Mouse (Mus musculus): ENCODE data around the gene Dmpk. TPM values are rescaled to one million over a fixed set of nuclear protein-coding genes. Genes with fewer than 3 reads are reported as not detected.

The Dmpk gene
- polyA plus RNA-seq (2012; ENCODE audit: insufficient read depth, low replicate concordance): 7.7 and 25.2 TPM in 2 replicates

- Histone ChIP-seq H3K4me3 (replicated peaks) (no peak within 1 kb of the TSS), H3K36me3 (replicated peaks; ENCODE audit: low read length) (peaks cover 28% of the 10 kb centered on the region), H3K27me3 (replicated peaks) (peaks cover 100% of the 10 kb centered on the region), H3K9me3 (no peaks in the 10 kb centered on the region), H3K4me1 (peaks cover 70% of the 10 kb centered on the region)
- no peak for TF ChIP-seq FLI1 (IDR thresholded peaks at IDR 0.05; ENCODE audit: low read length)
- no peak for TF ChIP-seq GATA1 (IDR thresholded peaks at IDR 0.05; ENCODE audit: borderline replicate concordance, low read length)
These were observed at the start of gene Dmpk for GRCm38 (mm10) chr7:19083701-19084100. Gene Dmpk (plus strand): TSS chr7:19083849.

GRCm38 (mm10) chr7:19044616-19045015 lies 39.0 kb upstream of the Dmpk start:
- H3K4me3 ChIP-seq (replicated peaks): no peak overlapping the region
- no peak for TF ChIP-seq GATA1 (IDR thresholded peaks at IDR 0.05; ENCODE audit: borderline replicate concordance, low read length)
- TF ChIP-seq FLI1 (IDR thresholded peaks at IDR 0.05; ENCODE audit: low read length): no peak
- H3K36me3 ChIP-seq (replicated peaks; ENCODE audit: low read length): peaks cover 100% of the 10 kb centered on the region
- H3K27me3 ChIP-seq (replicated peaks): no peaks in the 10 kb centered on the region
- no peaks in the 10 kb centered on the region for H3K4me1 ChIP-seq
- no peaks in the 10 kb centered on the region for H3K9me3 ChIP-seq

DNA sequence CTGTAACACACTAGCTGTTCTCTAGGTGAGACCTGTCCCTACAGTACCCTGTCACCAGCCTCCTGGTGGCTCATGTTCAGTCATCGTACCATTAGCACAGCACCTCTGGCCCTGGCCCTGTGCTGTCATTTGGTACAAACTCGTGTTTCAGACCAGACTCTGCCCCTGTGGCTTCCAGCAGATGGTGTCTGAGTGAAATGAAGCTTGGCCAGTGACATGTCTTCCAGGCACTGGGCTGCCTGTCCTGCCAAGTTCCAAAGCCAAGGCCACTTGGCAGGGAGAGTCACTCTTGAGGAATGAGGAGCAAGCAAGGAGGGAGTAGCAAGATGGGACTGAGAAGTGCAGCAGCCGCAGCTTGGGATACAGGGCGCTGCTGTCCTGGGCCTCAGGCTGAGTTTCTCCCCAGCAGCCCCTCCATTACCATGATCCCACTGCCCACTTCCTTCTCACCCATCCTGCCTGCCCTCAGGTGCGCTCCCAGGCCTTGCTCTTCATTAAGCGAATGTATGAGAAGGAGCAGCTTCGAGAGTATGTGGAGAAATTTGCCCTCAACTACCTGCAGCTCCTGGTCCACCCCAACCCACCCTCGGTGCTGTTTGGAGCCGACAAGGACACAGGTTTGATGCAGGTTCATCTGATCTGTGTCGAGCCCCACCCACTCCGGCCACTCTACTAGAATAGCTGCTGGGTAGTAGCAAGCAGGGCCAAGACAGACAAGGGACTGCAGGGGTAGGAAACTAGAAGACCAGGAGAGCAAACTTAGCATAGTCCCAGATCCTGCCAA lies 37.2 kb upstream of the Dmpk start:
- peaks cover 100% of the 10 kb centered on the region for H3K36me3 ChIP-seq (replicated peaks; ENCODE audit: low read length)
- no peak for TF ChIP-seq GATA1 (IDR thresholded peaks at IDR 0.05; ENCODE audit: borderline replicate concordance, low read length)
- no peak for TF ChIP-seq FLI1 (IDR thresholded peaks at IDR 0.05; ENCODE audit: low read length)
- no peak overlapping the region for H3K4me3 ChIP-seq (replicated peaks)
- no peaks in the 10 kb centered on the region for H3K9me3 ChIP-seq
- H3K27me3 ChIP-seq (replicated peaks): no peaks in the 10 kb centered on the region
- H3K4me1 ChIP-seq: no peaks in the 10 kb centered on the region

DNA sequence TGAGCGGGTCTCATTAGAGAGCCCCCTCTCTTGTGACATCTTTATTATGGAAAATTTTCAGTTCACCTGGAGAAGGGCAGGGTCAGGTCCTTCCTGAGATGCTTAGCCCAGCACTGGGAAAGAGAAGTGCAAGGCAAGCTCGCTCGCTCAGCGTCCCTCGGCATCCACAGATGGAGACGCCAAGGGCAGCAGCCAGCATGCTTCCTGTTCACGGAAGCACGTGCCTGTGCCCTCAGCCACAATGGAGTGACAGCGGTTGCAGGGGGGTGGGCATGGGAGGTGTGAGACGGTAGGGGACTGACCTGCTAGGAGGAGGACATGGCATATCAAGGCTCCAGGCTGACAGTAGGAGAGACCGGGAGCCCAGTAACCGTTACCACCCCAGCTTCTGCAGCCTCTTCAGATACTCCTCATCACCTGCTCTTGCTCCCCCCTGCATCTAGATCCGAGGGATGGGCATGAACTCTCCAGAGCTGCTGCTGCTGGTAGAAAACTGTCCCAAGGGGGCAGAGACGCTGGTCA lies 35.6 kb upstream of the Dmpk start:
- TF ChIP-seq GATA1 (IDR thresholded peaks at IDR 0.05; ENCODE audit: borderline replicate concordance, low read length): no peak
- no peak for TF ChIP-seq FLI1 (IDR thresholded peaks at IDR 0.05; ENCODE audit: low read length)
- Histone ChIP-seq H3K4me1 (no peaks in the 10 kb centered on the region), H3K36me3 (replicated peaks; ENCODE audit: low read length) (peaks cover 100% of the 10 kb centered on the region), H3K9me3 (no peaks in the 10 kb centered on the region), H3K4me3 (replicated peaks) (no peak overlapping the region), H3K27me3 (replicated peaks) (no peaks in the 10 kb centered on the region)

DNA sequence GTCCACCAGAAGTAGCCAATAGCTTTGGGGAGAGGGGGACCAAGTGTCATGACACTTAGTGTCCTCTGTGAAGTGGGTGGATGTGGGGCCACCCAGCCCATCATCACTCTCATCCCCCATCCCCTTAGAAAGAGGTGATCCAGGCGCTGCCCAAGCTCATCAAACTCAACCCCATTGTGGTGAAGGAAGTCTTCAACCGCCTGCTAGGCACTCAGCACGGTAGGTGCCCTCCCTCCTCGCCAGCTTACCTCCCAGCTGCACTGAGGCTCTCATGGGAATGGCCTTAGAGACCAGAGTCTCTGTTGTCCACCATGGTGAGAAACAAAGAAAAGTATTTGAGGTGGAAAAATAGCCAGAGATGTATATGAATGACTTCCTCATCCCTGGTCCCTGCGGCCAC lies 34.4 kb upstream of the Dmpk start:
- no peaks in the 10 kb centered on the region for H3K4me1 ChIP-seq
- no peaks in the 10 kb centered on the region for H3K27me3 ChIP-seq (replicated peaks)
- H3K36me3 ChIP-seq (replicated peaks; ENCODE audit: low read length): peaks cover 100% of the 10 kb centered on the region

DNA sequence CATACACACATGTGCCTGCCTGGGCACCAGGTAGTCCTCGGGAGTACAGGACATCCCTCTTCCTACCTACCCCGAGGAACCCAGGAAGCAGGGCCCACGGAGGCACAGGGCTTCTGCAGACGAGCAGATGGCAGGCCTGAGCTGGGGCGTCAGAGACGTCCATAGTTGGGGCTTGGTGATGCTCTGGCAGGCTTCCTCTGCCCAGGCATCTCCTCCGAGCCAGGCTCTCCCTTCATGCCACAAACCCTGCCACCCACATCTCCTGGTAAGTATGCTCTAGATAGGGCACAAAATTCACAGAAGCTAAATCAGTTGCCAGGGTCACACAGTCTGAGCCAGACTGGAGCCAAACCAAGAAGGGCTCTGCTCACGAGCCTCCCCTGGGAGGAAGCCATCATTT lies 33.5 kb upstream of the Dmpk start:
- Histone ChIP-seq H3K9me3 (no peaks in the 10 kb centered on the region), H3K4me3 (replicated peaks) (no peak overlapping the region), H3K4me1 (no peaks in the 10 kb centered on the region), H3K27me3 (replicated peaks) (no peaks in the 10 kb centered on the region), H3K36me3 (replicated peaks; ENCODE audit: low read length) (peaks cover 100% of the 10 kb centered on the region)
- TF ChIP-seq GATA1 (IDR thresholded peaks at IDR 0.05; ENCODE audit: borderline replicate concordance, low read length): no peak
- TF ChIP-seq FLI1 (IDR thresholded peaks at IDR 0.05; ENCODE audit: low read length): no peak

More for the DNA sequence above, 34.4 kb upstream of the Dmpk start:
- Histone ChIP-seq H3K4me3 (replicated peaks) (no peak overlapping the region), H3K9me3 (no peaks in the 10 kb centered on the region)
- no peak for TF ChIP-seq GATA1 (IDR thresholded peaks at IDR 0.05; ENCODE audit: borderline replicate concordance, low read length)
- TF ChIP-seq FLI1 (IDR thresholded peaks at IDR 0.05; ENCODE audit: low read length): no peak

DNA sequence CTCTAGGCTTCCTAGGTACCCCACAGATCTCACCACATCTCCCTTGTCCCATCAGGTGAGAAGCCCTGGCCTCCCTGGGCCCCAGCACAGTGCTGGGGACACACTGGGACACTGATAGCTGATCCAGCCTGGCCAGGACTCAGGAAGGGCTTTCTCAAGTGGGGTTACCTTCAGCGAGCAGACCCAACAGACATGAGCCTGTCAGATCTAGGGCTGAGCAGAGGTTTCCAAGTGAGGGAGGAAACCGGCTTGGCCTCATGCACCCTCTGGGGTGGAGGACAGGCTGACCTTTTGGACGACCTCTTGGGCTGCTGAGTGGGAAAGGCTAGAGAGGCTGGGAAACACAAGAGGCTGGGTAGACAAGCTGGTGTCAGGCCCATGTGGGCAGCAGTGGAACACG lies 32.5 kb upstream of the Dmpk start:
- H3K27me3 ChIP-seq (replicated peaks): peaks cover 2% of the 10 kb centered on the region
- H3K9me3 ChIP-seq: no peaks in the 10 kb centered on the region
- TF ChIP-seq GATA1 (IDR thresholded peaks at IDR 0.05; ENCODE audit: borderline replicate concordance, low read length) (no peak), FLI1 (IDR thresholded peaks at IDR 0.05; ENCODE audit: low read length) (no peak)
- H3K36me3 ChIP-seq (replicated peaks; ENCODE audit: low read length): peaks cover 96% of the 10 kb centered on the region
- no peaks in the 10 kb centered on the region for H3K4me1 ChIP-seq
- H3K4me3 ChIP-seq (replicated peaks): no peak overlapping the region

DNA sequence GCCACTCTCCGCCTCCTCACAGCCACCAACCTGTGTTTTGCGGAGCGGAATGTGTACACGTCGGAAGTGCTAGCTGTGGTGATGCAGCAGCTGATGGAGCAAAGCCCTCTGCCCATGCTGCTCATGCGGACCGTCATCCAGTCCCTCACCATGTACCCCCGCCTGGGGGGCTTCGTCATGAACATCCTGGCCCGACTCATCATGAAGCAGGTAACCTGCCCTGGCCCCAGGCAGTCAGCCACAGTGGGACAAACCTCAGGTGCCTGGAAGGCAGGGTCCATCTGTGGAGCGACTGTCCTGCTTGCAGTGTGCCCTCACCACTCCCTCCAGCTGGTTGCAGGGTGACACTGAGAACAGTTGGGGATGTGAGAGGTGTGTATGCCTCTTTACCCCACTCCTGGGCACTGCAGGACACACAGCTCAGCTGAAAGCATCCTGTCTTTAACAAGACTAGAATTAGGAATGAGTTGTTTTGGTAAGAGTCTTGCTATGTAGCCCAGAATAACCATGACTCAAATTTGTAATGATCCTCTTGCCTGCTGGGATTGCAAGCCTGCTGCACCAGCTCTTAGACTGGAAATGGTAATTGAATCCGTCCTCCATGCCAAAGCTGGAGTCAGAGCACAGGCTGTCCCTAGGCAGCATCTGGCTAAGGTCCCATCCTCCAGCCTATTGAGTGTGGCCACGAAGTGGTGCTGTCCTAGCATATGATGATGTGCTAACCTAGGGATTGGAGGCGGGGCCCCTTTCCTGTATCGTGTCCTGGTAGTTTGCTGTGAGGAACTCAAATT lies 31.1 kb upstream of the Dmpk start:
- peaks cover 84% of the 10 kb centered on the region for H3K36me3 ChIP-seq (replicated peaks; ENCODE audit: low read length)
- H3K4me1 ChIP-seq: peaks cover 5% of the 10 kb centered on the region
- no peaks in the 10 kb centered on the region for H3K9me3 ChIP-seq
- H3K4me3 ChIP-seq (replicated peaks): no peak overlapping the region
- peaks cover 8% of the 10 kb centered on the region for H3K27me3 ChIP-seq (replicated peaks)
- TF ChIP-seq GATA1 (IDR thresholded peaks at IDR 0.05; ENCODE audit: borderline replicate concordance, low read length): no peak
- no peak for TF ChIP-seq FLI1 (IDR thresholded peaks at IDR 0.05; ENCODE audit: low read length)

DNA sequence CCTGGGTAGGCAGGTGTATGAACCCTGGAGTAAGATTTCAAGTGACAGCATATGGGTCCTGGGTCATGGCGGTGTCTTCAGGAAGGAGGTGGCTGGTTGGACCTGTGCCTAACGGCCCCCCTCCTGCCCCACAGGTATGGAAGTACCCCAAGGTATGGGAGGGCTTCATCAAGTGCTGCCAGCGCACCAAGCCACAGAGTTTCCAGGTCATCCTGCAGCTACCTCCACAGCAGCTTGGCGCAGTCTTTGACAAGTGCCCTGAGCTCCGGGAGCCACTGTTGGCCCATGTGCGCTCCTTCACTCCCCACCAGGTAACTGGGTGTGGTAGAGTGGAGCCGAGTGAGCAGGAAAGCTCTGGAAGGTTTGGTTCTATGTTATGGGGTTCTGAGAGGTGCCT lies 30.5 kb upstream of the Dmpk start:
- H3K4me1 ChIP-seq: peaks cover 7% of the 10 kb centered on the region
- no peak overlapping the region for H3K4me3 ChIP-seq (replicated peaks)
- peaks cover 79% of the 10 kb centered on the region for H3K36me3 ChIP-seq (replicated peaks; ENCODE audit: low read length)

More for the DNA sequence above, 30.5 kb upstream of the Dmpk start:
- H3K9me3 ChIP-seq: no peaks in the 10 kb centered on the region
- H3K27me3 ChIP-seq (replicated peaks): peaks cover 10% of the 10 kb centered on the region
- TF ChIP-seq FLI1 (IDR thresholded peaks at IDR 0.05; ENCODE audit: low read length): no peak
- TF ChIP-seq GATA1 (IDR thresholded peaks at IDR 0.05; ENCODE audit: borderline replicate concordance, low read length): no peak

All from megakaryocyte, embryonic 14.5 days (primary cell).